Mouse (Mus musculus): Measurements from ENCODE around the gene Eif4e2. TPM values are rescaled to one million over a fixed set of nuclear protein-coding genes. Genes with fewer than 3 reads are reported as not detected.

Gene Eif4e2
- polyA plus RNA-seq, 1 experiment from 2014 or later, result 146 TPM

Other genes starting within 250 kb of the Eif4e2 start
- not detected in 2 replicates for gene Alppl2, start 124.0 kb upstream of the Eif4e2 start, polyA plus RNA-seq (2015; fragmentation: Nextera tagmentation; extraction: Ambion mirVana)
- gene Alpi, start 112.3 kb upstream of the Eif4e2 start, polyA plus RNA-seq (2015; fragmentation: Nextera tagmentation; extraction: Ambion mirVana), result 0.18 TPM in 1 of 2 replicates, not detected in the other
- not detected in 2 replicates for gene Akp3, start 88.9 kb upstream of the Eif4e2 start, polyA plus RNA-seq (2015; fragmentation: Nextera tagmentation; extraction: Ambion mirVana)
- 0.92 and 0.94 TPM in 2 replicates for gene Ecel1, start 57.4 kb upstream of the Eif4e2 start, polyA plus RNA-seq (2015; fragmentation: Nextera tagmentation; extraction: Ambion mirVana)
- 0.09 TPM in 1 of 2 replicates, not detected in the other for gene Prss56, start 30.6 kb upstream of the Eif4e2 start, polyA plus RNA-seq (2015; fragmentation: Nextera tagmentation; extraction: Ambion mirVana)
- 0.26 and 0.48 TPM in 2 replicates for gene Chrnd, start 23.3 kb upstream of the Eif4e2 start, polyA plus RNA-seq (2015; fragmentation: Nextera tagmentation; extraction: Ambion mirVana)
- gene Chrng, start 9.3 kb upstream of the Eif4e2 start, polyA plus RNA-seq (2015; fragmentation: Nextera tagmentation; extraction: Ambion mirVana), result 0.43 and 1.4 TPM in 2 replicates
- 0.31 and 0.65 TPM in 2 replicates for gene Efhd1, start 50.4 kb downstream of the Eif4e2 start, polyA plus RNA-seq (2015; fragmentation: Nextera tagmentation; extraction: Ambion mirVana)
- 47.2 and 48.9 TPM in 2 replicates for gene Gigyf2, start 113.1 kb downstream of the Eif4e2 start, polyA plus RNA-seq (2015; fragmentation: Nextera tagmentation; extraction: Ambion mirVana)
- 7.6 and 10.1 TPM in 2 replicates for gene Kcnj13, start 180.8 kb downstream of the Eif4e2 start, polyA plus RNA-seq (2015; fragmentation: Nextera tagmentation; extraction: Ambion mirVana)

Measured in lung, embryonic 16.5 days (tissue).